Mouse (Mus musculus) left cerebral cortex, postnatal 4 days (tissue): ENCODE measurements at regions not wholly inside any gene's neighbourhood (a gene's known extent, or its start where the extent isn't known, plus 50 kb on each side); places are given as distances from the start of the nearest gene placed in this dataset.

Source experiments
- DNase-seq: peaks from one replicate; pipeline ENCODE4 v3.0.0-alpha.2; 2022
- intact Hi-C: fragments of 180-260 bp; cut with DNase I; formaldehyde crosslinking; loops from one replicate; pipeline ENCODE4 v1.15.1; 2025

DNA sequence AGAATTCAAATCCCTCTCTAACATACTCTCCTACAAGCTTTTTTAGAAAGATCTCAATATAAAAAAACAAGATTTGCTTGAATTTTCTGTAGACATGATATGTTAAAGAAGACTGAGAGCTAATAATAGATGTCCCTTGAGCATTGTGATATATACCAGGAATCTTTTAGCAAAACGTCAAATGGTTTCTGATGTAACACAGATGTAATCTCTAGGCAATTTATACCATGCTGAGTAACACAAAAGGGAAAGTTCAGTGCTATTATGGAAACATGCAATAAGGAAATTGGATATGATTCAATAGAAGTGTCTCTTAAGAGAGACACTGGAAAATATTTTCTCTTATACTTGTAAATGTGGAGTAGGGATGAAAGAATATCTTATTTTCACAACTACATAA lies 434.8 kb upstream of the Fsip2 start:
- no peak for DNase-seq
- intact Hi-C loops = no loop called here

DNA sequence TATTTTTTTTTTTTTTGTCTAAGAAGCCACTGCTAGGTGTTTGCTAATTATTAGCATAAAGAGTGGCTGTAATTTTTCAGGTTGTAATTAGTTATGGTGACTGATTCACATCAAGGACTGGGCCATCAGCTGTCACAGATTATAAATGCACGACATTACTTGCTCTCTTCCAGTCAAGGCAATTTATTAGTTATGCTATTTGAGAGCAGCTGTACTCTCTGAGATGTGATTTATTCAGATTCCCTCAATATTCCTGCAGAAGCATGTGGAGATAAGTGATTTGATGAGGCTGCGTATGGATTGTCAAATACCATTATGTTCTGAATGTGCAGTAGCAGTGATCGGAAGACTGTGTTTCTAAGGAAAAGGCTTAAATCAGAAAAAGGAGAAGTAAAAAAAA lies 428.3 kb upstream of the Fsip2 start:
- intact Hi-C loops = no loop called here
- DNase-seq = no peak

DNA sequence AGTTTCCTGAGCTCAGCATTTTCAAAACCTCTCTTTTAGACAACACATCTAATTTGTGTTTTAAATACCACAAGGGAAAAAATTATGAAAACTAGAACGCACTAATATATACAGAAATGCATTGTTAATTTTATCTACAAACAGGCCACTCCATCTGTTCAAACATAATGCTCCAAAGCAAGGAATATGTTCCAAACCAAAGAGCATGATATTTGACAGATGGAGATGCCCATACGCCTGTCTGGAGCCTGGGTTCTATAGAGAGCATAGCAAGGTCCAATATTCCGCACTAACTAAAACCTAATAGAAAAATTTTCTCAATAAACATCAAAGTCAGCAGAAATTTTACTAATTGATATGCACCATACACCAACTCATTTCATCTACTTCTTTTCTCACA lies 423.5 kb upstream of the Fsip2 start:
- DNase-seq = no peak
- intact Hi-C loops = no loop called here

DNA sequence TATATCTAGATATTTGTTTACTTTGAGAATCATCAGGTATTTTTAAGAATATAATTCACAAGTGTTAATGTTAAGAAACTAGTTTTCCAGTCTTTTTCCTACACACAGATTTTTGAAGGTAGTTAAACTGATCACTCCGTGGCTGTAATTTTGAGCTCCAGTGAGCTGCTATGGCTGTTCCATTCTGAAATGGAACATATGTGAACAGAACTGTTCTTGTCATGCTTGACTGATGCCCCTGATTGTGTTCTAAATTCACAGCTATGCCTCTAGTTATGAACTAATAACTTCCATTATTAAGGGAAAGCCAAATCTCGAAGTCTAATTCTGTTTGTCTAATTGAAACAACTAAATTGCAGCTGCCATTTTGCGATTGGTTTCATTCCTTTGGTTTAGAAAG lies 404.5 kb upstream of the Fsip2 start:
- DNase-seq = no peak
- intact Hi-C loops = no loop called here

DNA sequence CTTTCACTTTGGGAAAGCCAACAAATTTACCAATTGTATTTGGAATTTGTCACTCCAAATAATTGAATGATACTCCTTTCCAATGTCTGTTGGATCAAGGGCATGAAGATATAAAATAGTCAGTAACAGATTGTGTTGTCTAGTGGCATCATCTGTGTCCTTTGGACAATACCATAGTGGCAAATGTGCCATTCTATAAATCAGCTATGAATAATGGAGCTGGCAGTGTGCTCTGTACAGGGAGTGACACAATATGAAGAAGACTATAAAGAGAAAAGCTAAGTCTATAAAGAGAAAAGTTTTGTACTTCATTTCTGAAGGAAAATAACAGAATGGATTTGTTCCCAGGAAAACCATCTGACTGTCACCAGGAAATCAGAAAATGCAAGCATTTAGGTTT lies 402.8 kb upstream of the Fsip2 start:
- no peak for DNase-seq
- intact Hi-C loops = no loop called here

DNA sequence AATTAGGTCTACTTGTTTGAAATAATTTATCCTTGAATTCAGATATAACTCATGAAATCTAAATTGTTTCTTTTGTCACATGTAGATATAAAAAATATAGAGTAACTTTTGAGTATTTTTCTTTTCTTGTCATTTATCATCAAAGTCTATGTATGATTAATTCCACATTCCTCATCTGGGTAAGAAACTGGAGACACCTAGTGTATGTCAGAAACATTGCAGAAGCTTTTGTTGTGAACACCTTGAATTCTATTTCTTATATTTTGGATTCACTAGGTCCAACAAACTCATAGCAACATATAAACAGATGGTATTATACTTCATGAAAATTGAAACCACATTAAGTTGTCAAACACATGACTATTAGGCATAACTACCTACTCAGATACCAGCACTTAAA lies 373.1 kb upstream of the Fsip2 start:
- DNase-seq = no peak
- intact Hi-C loops = no loop called here

DNA sequence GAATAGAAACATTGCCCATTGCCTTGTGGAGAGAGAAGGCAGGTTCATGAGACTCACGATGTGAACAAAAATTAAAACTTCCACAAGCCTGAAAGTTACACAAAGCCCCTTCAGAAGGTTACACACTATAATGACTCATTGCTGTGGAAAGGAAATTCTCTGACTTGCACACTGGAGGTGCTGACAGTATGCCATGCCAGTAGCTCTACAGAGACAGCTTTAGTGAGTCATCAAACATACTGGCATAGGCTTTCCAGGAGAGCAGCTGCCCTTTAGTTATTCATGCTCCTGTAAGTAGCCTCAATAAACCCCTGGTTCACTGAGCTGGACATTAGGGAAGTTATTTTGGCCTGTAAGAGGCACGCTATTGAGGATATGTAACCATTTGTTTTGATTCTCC lies 371.3 kb upstream of the Fsip2 start:
- peak; percentile 7 for DNase-seq
- intact Hi-C loops = no loop called here

DNA sequence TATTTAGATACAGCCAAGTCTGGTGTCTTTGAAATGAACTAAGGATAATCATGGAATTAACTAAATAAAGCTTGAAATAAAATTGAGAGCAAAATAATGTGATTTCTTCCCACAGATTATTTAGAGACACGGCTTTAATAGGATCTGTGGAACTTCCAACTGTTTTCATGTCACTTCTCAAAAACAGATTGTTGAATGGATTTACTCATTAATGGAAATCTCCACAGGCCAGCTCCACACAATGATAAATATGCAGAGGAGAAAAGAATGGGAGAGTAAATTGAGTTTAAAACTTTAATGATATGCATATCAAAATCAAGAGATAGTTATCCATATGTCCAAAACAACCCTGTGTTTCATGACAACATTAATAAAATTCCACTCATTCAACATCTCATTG lies 369.6 kb upstream of the Fsip2 start:
- no peak for DNase-seq
- intact Hi-C loops = no loop called here

DNA sequence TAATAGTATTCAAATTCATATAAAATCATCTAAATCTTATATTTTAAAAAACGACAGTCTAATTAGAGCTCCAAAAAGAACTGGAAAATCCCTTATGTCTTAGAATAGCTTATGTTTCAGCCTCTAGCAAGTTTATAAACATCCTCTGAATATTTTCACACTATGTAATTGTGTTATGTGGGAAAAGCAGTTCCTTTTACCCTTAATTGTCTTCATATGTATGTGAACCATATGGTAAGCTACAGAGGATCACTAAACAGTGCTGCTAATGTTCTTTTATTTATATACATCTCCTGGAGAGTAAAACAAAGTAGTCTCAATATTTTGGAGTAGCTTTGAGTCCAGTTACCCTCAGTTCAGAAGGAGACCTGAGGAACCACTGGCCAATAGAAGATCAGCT lies 363.8 kb upstream of the Fsip2 start:
- intact Hi-C loops = no loop called here
- no peak for DNase-seq

DNA sequence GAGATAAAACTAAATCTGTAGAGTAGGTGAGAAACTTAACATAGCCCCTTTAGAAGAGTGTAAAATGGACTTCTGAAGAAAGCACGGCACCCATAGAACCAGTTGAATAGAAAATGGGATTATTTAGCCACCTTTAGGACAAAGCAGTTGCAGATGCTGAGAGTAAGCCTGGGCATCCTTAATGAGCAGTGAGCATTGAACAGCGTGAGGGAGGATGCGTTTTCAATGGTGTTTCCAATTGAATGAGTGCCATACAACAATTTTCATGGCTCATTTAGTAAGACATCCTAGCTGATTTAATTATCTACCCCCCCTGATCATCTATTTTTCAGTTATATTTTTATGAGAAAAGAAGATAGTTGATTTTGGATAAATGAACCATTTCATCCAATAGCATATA lies 327.2 kb upstream of the Fsip2 start:
- peak; percentile 1 for DNase-seq
- intact Hi-C loops = no loop called here

DNA sequence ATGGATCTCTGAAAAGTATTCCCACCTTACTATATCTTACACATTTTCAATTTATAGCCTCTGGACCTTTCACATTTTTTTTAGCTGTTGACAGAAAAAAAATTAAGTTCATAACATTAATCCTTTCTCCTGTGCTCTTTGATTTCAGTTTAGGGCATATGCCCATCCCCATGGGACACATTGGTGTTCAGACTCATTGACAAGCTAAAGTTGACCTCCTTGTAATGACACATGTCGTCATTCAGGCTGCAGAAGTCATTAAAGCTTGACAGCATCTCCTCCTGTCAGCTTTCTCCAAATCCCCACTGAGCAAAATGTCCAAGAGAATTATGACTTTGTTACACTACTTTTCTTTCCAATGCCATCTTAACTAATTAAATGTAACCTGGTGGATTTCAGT lies 322.9 kb upstream of the Fsip2 start:
- intact Hi-C loops = no loop called here

DNA sequence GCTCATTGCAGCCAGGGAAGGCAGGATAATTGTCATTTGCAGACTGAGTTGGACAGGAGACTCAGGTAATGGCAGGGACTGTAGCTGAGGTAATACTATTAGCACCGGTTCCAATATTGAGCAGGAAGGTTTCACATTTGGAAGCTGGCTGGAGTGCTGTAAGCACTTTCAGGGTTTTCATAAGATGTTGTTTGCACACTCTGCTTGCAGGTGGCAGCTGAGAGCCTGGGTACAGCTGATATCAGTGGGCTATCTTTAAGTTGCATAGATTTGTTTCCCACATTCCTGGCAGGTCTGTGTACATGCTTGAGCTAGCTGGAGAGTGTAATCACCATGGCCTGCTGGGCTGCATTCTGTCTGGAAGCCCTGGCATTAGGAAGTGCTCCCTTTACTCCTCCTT lies 299.0 kb upstream of the Fsip2 start:
- intact Hi-C loops = no loop called here

More for the DNA sequence above, 322.9 kb upstream of the Fsip2 start:
- no peak for DNase-seq

More for the DNA sequence above, 299.0 kb upstream of the Fsip2 start:
- peak; percentile 9 for DNase-seq
